Mouse (Mus musculus) forebrain, postnatal 0 days (tissue): ENCODE measurements around the gene Ccsap. TPM values are rescaled to one million over a fixed set of nuclear protein-coding genes. Genes with fewer than 3 reads are reported as not detected.
"Not testable (repeated sequence)": the region's sequence is repeated elsewhere in the genome, so short reads cannot be mapped to it uniquely, and the experiment has no call there.

Source experiments
- ATAC-seq: fragments of 200-750 bp; cut with Nextera tagmentation; 2 replicates; pipeline ENCODE4 v1.8.0; 2017; ENCODE audit warnings: mild to moderate bottlenecking, moderate library complexity
- DNase-seq: peaks from one replicate; pipeline ENCODE4 v3.0.0-alpha.2; 2015
- H3K27ac ChIP-seq: fragments of 300-500 bp; sonication (generic); 2 replicates; pipeline ENCODE4 v1.5.1; 2014; ENCODE audit warnings: low read depth, mild to moderate bottlenecking, antibody characterized with exemption, low read length, moderate library complexity, mixed read lengths
- H3K27me3 ChIP-seq: fragments of 300-500 bp; sonication (generic); 2 replicates; pipeline ENCODE4 v1.6.1; 2014; ENCODE audit warnings: mild to moderate bottlenecking, low read length, mixed read lengths; ENCODE audit not compliant: insufficient read depth
- H3K36me3 ChIP-seq: fragments of 300-500 bp; sonication (generic); 2 replicates; pipeline ENCODE4 v1.6.1; 2014; ENCODE audit warnings: mild to moderate bottlenecking, moderate library complexity; ENCODE audit not compliant: insufficient read depth
- H3K4me1 ChIP-seq: fragments of 300-500 bp; sonication (generic); 2 replicates; pipeline ENCODE4 v1.6.1; 2014; ENCODE audit warnings: antibody characterized with exemption; ENCODE audit not compliant: insufficient read depth
- H3K4me2 ChIP-seq: fragments of 300-500 bp; sonication (generic); 2 replicates; pipeline ENCODE4 v1.6.1; 2014; ENCODE audit warnings: low read depth, mild to moderate bottlenecking, moderate library complexity
- H3K4me3 ChIP-seq: fragments of 300-500 bp; sonication (generic); 2 replicates; pipeline ENCODE4 v1.5.1; 2014; ENCODE audit warnings: low read depth, low read length, mixed read lengths
- H3K9ac ChIP-seq: fragments of 300-500 bp; sonication (generic); 2 replicates; pipeline ENCODE4 v1.6.1; 2014; ENCODE audit warnings: mild to moderate bottlenecking
- H3K9me3 ChIP-seq: fragments of 300-500 bp; sonication (generic); 2 replicates; pipeline ENCODE4 v1.6.1; 2016; ENCODE audit warnings: low read length
- CTCF ChIP-seq: sonication (generic); IDR thresholded peaks from 2 replicates; pipeline ENCODE4 v1.5.1; 2016; ENCODE audit warnings: antibody characterized with exemption, control low read depth, low read depth
- WGBS: fragments of 180-500 bp; shearing (Covaris S2); extraction: QIAGEN DNeasy Blood & Tissue Kit; methylation state at CpG from one replicate; pipeline ENCODE4 v1.1.7; 2014; 5-methylcytosine and 5-hydroxymethylcytosine counted together
- polyA plus RNA-seq: library from polyadenylated mRNA; unstranded; fragments of >200 nt; fragmentation: Nextera tagmentation; extraction: Ambion mirVana; gene quantifications from 2 replicates; pipeline ENCODE4 v1.2.1, GENCODE M21; 2015
- total RNA-seq: library from RNA; depleted of rRNA; stranded (reverse); fragments of >200 nt; gene quantifications from 2 replicates; pipeline ENCODE4 v1.2.3, GENCODE M21; 2014

Ccsap gene
- total and polyA plus RNA-seq, 2 experiments from 2014 or later = 10.6 to 21.8 TPM

- TF ChIP-seq CTCF = no peak
- WGBS = 78% methylated on average over 8 of the region's 8 CpGs
Measured at GRCm38 (mm10) chr8:123816939-123817338, 43.1 kb downstream of the Ccsap start.

GRCm38 (mm10) chr8:123815325-123815724, 44.7 kb downstream of the Ccsap start:
- no peak overlapping the region for H3K4me3 ChIP-seq
- H3K36me3 ChIP-seq = peaks cover 7% of the 10 kb centered on the region; the same call in 1 of the 2 replicates
- no peaks in the 10 kb centered on the region for H3K9me3 ChIP-seq
- 87% methylated on average over 11 of the region's 11 CpGs for WGBS
- H3K4me1 ChIP-seq = no peaks in the 10 kb centered on the region
- ATAC-seq = no peak
- no peak for TF ChIP-seq CTCF
- no peak for DNase-seq
- no peak overlapping the region for H3K9ac ChIP-seq
- no peaks in the 10 kb centered on the region for H3K27me3 ChIP-seq
- H3K4me2 ChIP-seq = no peak overlapping the region
- no peak overlapping the region for H3K27ac ChIP-seq

More at GRCm38 (mm10) chr8:123816939-123817338, 43.1 kb downstream of the Ccsap start:
- H3K9ac ChIP-seq = no peak overlapping the region
- H3K4me1 ChIP-seq = no peaks in the 10 kb centered on the region
- H3K27ac ChIP-seq = peak overlapping the region; percentile 50; the same call in 1 of the 2 replicates
- no peak for DNase-seq
- no peaks in the 10 kb centered on the region for H3K27me3 ChIP-seq
- ATAC-seq = no peak
- H3K4me2 ChIP-seq = no peak overlapping the region
- no peak overlapping the region for H3K4me3 ChIP-seq
- peaks cover 12% of the 10 kb centered on the region; the same call in 1 of the 2 replicates for H3K36me3 ChIP-seq
- H3K9me3 ChIP-seq = no peaks in the 10 kb centered on the region

- WGBS = 90% methylated on average over 4 of the region's 4 CpGs
- Histone ChIP-seq H3K4me3 (no peak overlapping the region), H3K27ac (no peak overlapping the region), H3K9ac (no peak overlapping the region), H3K9me3 (no peaks in the 10 kb centered on the region), H3K4me1 (no peaks in the 10 kb centered on the region), H3K27me3 (no peaks in the 10 kb centered on the region), H3K36me3 (peaks cover 7% of the 10 kb centered on the region; the same call in 1 of the 2 replicates), H3K4me2 (no peak overlapping the region)
- DNase-seq = no peak
- ATAC-seq = no peak
- no peak for TF ChIP-seq CTCF
Measured at GRCm38 (mm10) chr8:123813892-123814266, 46.1 kb downstream of the Ccsap start.

- no peak overlapping the region for H3K4me2 ChIP-seq
- no peak for TF ChIP-seq CTCF
- no peaks in the 10 kb centered on the region for H3K27me3 ChIP-seq
- H3K4me1 ChIP-seq = peaks cover 1% of the 10 kb centered on the region; the same call in 1 of the 2 replicates
- no peak for ATAC-seq
- no peak for DNase-seq
- H3K36me3 ChIP-seq = peaks cover 7% of the 10 kb centered on the region; the same call in 1 of the 2 replicates
- H3K4me3 ChIP-seq = no peak overlapping the region
- 75% methylated on average over 16 of the region's 16 CpGs for WGBS
- H3K9me3 ChIP-seq = no peaks in the 10 kb centered on the region
- H3K9ac ChIP-seq = no peak overlapping the region
- H3K27ac ChIP-seq = no peak overlapping the region
Measured at GRCm38 (mm10) chr8:123813173-123813891, 46.7 kb downstream of the Ccsap start.

GRCm38 (mm10) chr8:123812227-123812626, 47.8 kb downstream of the Ccsap start:
- WGBS = 90% methylated on average over 5 of the region's 5 CpGs

GRCm38 (mm10) chr8:123809342-123809741, 50.7 kb downstream of the Ccsap start:
- ATAC-seq, H3K4me3 ChIP-seq, H3K27ac ChIP-seq, H3K27me3 ChIP-seq, DNase-seq, H3K9me3 ChIP-seq, H3K4me2 ChIP-seq, H3K9ac ChIP-seq, H3K36me3 ChIP-seq: not testable (repeated sequence)
- 84% methylated on average over 4 of the region's 4 CpGs for WGBS
- peaks cover 19% of the 10 kb centered on the region for H3K4me1 ChIP-seq

More at GRCm38 (mm10) chr8:123812227-123812626, 47.8 kb downstream of the Ccsap start:
- Histone ChIP-seq H3K9me3 (no peaks in the 10 kb centered on the region), H3K4me1 (peaks cover 12% of the 10 kb centered on the region), H3K4me3 (no peak overlapping the region), H3K4me2 (no peak overlapping the region), H3K9ac (no peak overlapping the region), H3K27ac (no peak overlapping the region), H3K27me3 (no peaks in the 10 kb centered on the region), H3K36me3 (peaks cover 7% of the 10 kb centered on the region; the same call in 1 of the 2 replicates)
- DNase-seq (no peak), ATAC-seq (no peak)
- TF ChIP-seq CTCF = no peak

- Histone ChIP-seq H3K9ac (no peak overlapping the region), H3K27ac (no peak overlapping the region), H3K36me3 (no peaks in the 10 kb centered on the region), H3K27me3 (no peaks in the 10 kb centered on the region), H3K4me1 (peaks cover 19% of the 10 kb centered on the region), H3K9me3 (no peaks in the 10 kb centered on the region), H3K4me3 (no peak overlapping the region), H3K4me2 (no peak overlapping the region)
- 74% methylated on average over 7 of the region's 7 CpGs for WGBS
- TF ChIP-seq CTCF = 0 out of 2 replicates have a peak, but pooled peaks have one; percentile 3
- ATAC-seq = no peak
- DNase-seq = no peak
Measured at GRCm38 (mm10) chr8:123808671-123809070, 51.3 kb downstream of the Ccsap start.
